Mouse (Mus musculus): ENCODE measurements around the gene Sfxn5. TPM values are rescaled to one million over a fixed set of nuclear protein-coding genes. Genes with fewer than 3 reads are reported as not detected.

Sfxn5 gene
- total and polyA plus RNA-seq, 2 experiments from 2014 or later: 2.7 to 4.8 TPM

- H3K36me3 ChIP-seq (replicated peaks; ENCODE audit: control insufficient read depth, insufficient read depth, low read length): no peaks in the 10 kb centered on the region
- ATAC-seq (ENCODE audit: insufficient read depth, low read depth) (peak; percentile 61), DNase-seq (ENCODE audit: low spot score) (peak; percentile 44)
- H3K4me1 ChIP-seq (ENCODE audit: control insufficient read depth, insufficient read depth): peaks cover 37% of the 10 kb centered on the region
- H3K27me3 ChIP-seq (ENCODE audit: control insufficient read depth, insufficient read depth, low read length): no peaks in the 10 kb centered on the region
- no peak overlapping the region for H3K4me3 ChIP-seq (ENCODE audit: low read depth, low read length)
- H3K27ac ChIP-seq (ENCODE audit: low read depth): peak overlapping the region; percentile 90
- no peak overlapping the region for H3K9ac ChIP-seq (replicated peaks; ENCODE audit: low read depth, low read length)
- H3K4me2 ChIP-seq (ENCODE audit: low read depth, low read length): 0 out of 2 replicates have a peak overlapping the region, but pooled peaks have one; percentile 1
- 14% methylated on average over 4 of the region's 4 CpGs for WGBS
- H3K9me3 ChIP-seq (replicated peaks; ENCODE audit: control insufficient read depth, low read length): no peaks in the 10 kb centered on the region
- TF ChIP-seq CTCF (IDR thresholded peaks at IDR 0.05; ENCODE audit: low read depth) (no peak), EP300 (IDR thresholded peaks at IDR 0.05; ENCODE audit: low read depth) (no peak)
These were observed 23.7 kb upstream of the Sfxn5 start for GRCm38 (mm10) chr6:85356682-85357465.

- DNase-seq (ENCODE audit: low spot score) (no peak), ATAC-seq (ENCODE audit: insufficient read depth, low read depth) (no peak)
- H3K4me1 ChIP-seq (ENCODE audit: control insufficient read depth, insufficient read depth): peaks cover 37% of the 10 kb centered on the region
- H3K27ac ChIP-seq (ENCODE audit: low read depth): peak overlapping the region; percentile 90
- TF ChIP-seq CTCF (IDR thresholded peaks at IDR 0.05; ENCODE audit: low read depth) (no peak), EP300 (IDR thresholded peaks at IDR 0.05; ENCODE audit: low read depth) (no peak)
- no peaks in the 10 kb centered on the region for H3K36me3 ChIP-seq (replicated peaks; ENCODE audit: control insufficient read depth, insufficient read depth, low read length)
- no peak overlapping the region for H3K4me2 ChIP-seq (ENCODE audit: low read depth, low read length)
- no peaks in the 10 kb centered on the region for H3K9me3 ChIP-seq (replicated peaks; ENCODE audit: control insufficient read depth, low read length)
- WGBS: 79% methylated on average over 2 of the region's 2 CpGs
- H3K9ac ChIP-seq (replicated peaks; ENCODE audit: low read depth, low read length): no peak overlapping the region
- H3K4me3 ChIP-seq (ENCODE audit: low read depth, low read length): no peak overlapping the region
- H3K27me3 ChIP-seq (ENCODE audit: control insufficient read depth, insufficient read depth, low read length): no peaks in the 10 kb centered on the region
These were observed 22.5 kb upstream of the Sfxn5 start for GRCm38 (mm10) chr6:85355753-85356152.

- 63% methylated on average over 6 of the region's 6 CpGs for WGBS
- Histone ChIP-seq H3K4me3 (ENCODE audit: low read depth, low read length) (no peak overlapping the region), H3K4me1 (ENCODE audit: control insufficient read depth, insufficient read depth) (peaks cover 36% of the 10 kb centered on the region), H3K9me3 (replicated peaks; ENCODE audit: control insufficient read depth, low read length) (no peaks in the 10 kb centered on the region), H3K36me3 (replicated peaks; ENCODE audit: control insufficient read depth, insufficient read depth, low read length) (no peaks in the 10 kb centered on the region), H3K27me3 (ENCODE audit: control insufficient read depth, insufficient read depth, low read length) (no peaks in the 10 kb centered on the region), H3K4me2 (ENCODE audit: low read depth, low read length) (no peak overlapping the region), H3K9ac (replicated peaks; ENCODE audit: low read depth, low read length) (no peak overlapping the region), H3K27ac (ENCODE audit: low read depth) (0 out of 2 replicates have a peak overlapping the region, but pooled peaks have one; percentile 7)
- DNase-seq (ENCODE audit: low spot score) (no peak), ATAC-seq (ENCODE audit: insufficient read depth, low read depth) (no peak)
- TF ChIP-seq CTCF (IDR thresholded peaks at IDR 0.05; ENCODE audit: low read depth) (no peak), EP300 (IDR thresholded peaks at IDR 0.05; ENCODE audit: low read depth) (no peak)
These were observed 21.5 kb upstream of the Sfxn5 start for GRCm38 (mm10) chr6:85354709-85355108.

- Histone ChIP-seq H3K9me3 (replicated peaks; ENCODE audit: control insufficient read depth, low read length) (no peaks in the 10 kb centered on the region), H3K4me2 (ENCODE audit: low read depth, low read length) (no peak overlapping the region), H3K36me3 (replicated peaks; ENCODE audit: control insufficient read depth, insufficient read depth, low read length) (no peaks in the 10 kb centered on the region), H3K4me1 (ENCODE audit: control insufficient read depth, insufficient read depth) (peaks cover 41% of the 10 kb centered on the region), H3K4me3 (ENCODE audit: low read depth, low read length) (no peak overlapping the region), H3K9ac (replicated peaks; ENCODE audit: low read depth, low read length) (no peak overlapping the region), H3K27me3 (ENCODE audit: control insufficient read depth, insufficient read depth, low read length) (no peaks in the 10 kb centered on the region), H3K27ac (ENCODE audit: low read depth) (no peak overlapping the region)
- 0 out of 2 replicates have a peak, but pooled peaks have one; percentile 17 for TF ChIP-seq CTCF (IDR thresholded peaks at IDR 0.05; ENCODE audit: low read depth)
- TF ChIP-seq EP300 (IDR thresholded peaks at IDR 0.05; ENCODE audit: low read depth): no peak
- WGBS: 70% methylated on average over 3 of the region's 3 CpGs
- DNase-seq (ENCODE audit: low spot score) (no peak), ATAC-seq (ENCODE audit: insufficient read depth, low read depth) (no peak)
These were observed 20.5 kb upstream of the Sfxn5 start for GRCm38 (mm10) chr6:85353706-85354105.

GRCm38 (mm10) chr6:85350157-85350556, 16.9 kb upstream of the Sfxn5 start:
- no peak overlapping the region for H3K4me3 ChIP-seq (ENCODE audit: low read depth, low read length)
- no peaks in the 10 kb centered on the region for H3K9me3 ChIP-seq (replicated peaks; ENCODE audit: control insufficient read depth, low read length)
- WGBS: 59% methylated on average over 1 of the region's 1 CpGs

More at GRCm38 (mm10) chr6:85350157-85350556, 16.9 kb upstream of the Sfxn5 start:
- H3K4me2 ChIP-seq (ENCODE audit: low read depth, low read length): no peak overlapping the region
- no peaks in the 10 kb centered on the region for H3K27me3 ChIP-seq (ENCODE audit: control insufficient read depth, insufficient read depth, low read length)
- peaks cover 13% of the 10 kb centered on the region for H3K4me1 ChIP-seq (ENCODE audit: control insufficient read depth, insufficient read depth)
- peaks cover 19% of the 10 kb centered on the region for H3K36me3 ChIP-seq (replicated peaks; ENCODE audit: control insufficient read depth, insufficient read depth, low read length)
- ATAC-seq (ENCODE audit: insufficient read depth, low read depth) (no peak), DNase-seq (ENCODE audit: low spot score) (no peak)
- no peak overlapping the region for H3K27ac ChIP-seq (ENCODE audit: low read depth)
- no peak for TF ChIP-seq CTCF (IDR thresholded peaks at IDR 0.05; ENCODE audit: low read depth)
- no peak overlapping the region for H3K9ac ChIP-seq (replicated peaks; ENCODE audit: low read depth, low read length)

Data from heart, postnatal 0 days (tissue).